Mouse (Mus musculus): ENCODE data around the gene 2700097O09Rik. TPM values are rescaled to one million over a fixed set of nuclear protein-coding genes. Genes with fewer than 3 reads are reported as not detected.

Gene 2700097O09Rik
- polyA plus RNA-seq, 1 experiment from 2014 or later, result 14.6 TPM

- 83% methylated on average over 6 of the region's 6 CpGs for WGBS
- no peak overlapping the region for H3K4me2 ChIP-seq (replicated peaks; ENCODE audit: low read depth, low read length)
- TF ChIP-seq EP300 (IDR thresholded peaks at IDR 0.05) (no peak), CTCF (IDR thresholded peaks at IDR 0.05) (no peak)
- H3K4me3 ChIP-seq (ENCODE audit: low read depth, low read length), result no peak overlapping the region
- no peaks in the 10 kb centered on the region for H3K4me1 ChIP-seq (ENCODE audit: insufficient read depth, low read depth, low read length)
- no peak overlapping the region for H3K9ac ChIP-seq (replicated peaks; ENCODE audit: low read depth)
- H3K27ac ChIP-seq (ENCODE audit: low read length), result no peak overlapping the region
- no peaks in the 10 kb centered on the region for H3K27me3 ChIP-seq (replicated peaks; ENCODE audit: insufficient read depth, low read length)
- H3K9me3 ChIP-seq (ENCODE audit: low read length), result no peaks in the 10 kb centered on the region
- no peaks in the 10 kb centered on the region for H3K36me3 ChIP-seq (ENCODE audit: insufficient read depth, low read length)
- ATAC-seq (no peak), DNase-seq (ENCODE audit: low spot score) (no peak)
Measured at GRCm38 (mm10) chr12:54996979-54997474, 82.9 kb downstream of the 2700097O09Rik start.

- 54% methylated on average over 3 of the region's 3 CpGs for WGBS
- TF ChIP-seq EP300 (IDR thresholded peaks at IDR 0.05) (no peak), CTCF (IDR thresholded peaks at IDR 0.05) (no peak)
- Histone ChIP-seq H3K9me3 (ENCODE audit: low read length) (no peaks in the 10 kb centered on the region), H3K36me3 (ENCODE audit: insufficient read depth, low read length) (no peaks in the 10 kb centered on the region), H3K4me3 (ENCODE audit: low read depth, low read length) (no peak overlapping the region), H3K9ac (replicated peaks; ENCODE audit: low read depth) (no peak overlapping the region), H3K4me1 (ENCODE audit: insufficient read depth, low read depth, low read length) (no peaks in the 10 kb centered on the region), H3K27ac (ENCODE audit: low read length) (no peak overlapping the region), H3K4me2 (replicated peaks; ENCODE audit: low read depth, low read length) (no peak overlapping the region), H3K27me3 (replicated peaks; ENCODE audit: insufficient read depth, low read length) (no peaks in the 10 kb centered on the region)
- DNase-seq (ENCODE audit: low spot score) (peak; percentile 19), ATAC-seq (no peak)
Measured at GRCm38 (mm10) chr12:54995965-54996364, 83.9 kb downstream of the 2700097O09Rik start.

Other genes starting within 250 kb of the 2700097O09Rik start
- 122 and 129 TPM in 2 replicates for gene Cfl2, start 217.2 kb downstream of the 2700097O09Rik start, polyA plus RNA-seq (2015; fragmentation: Nextera tagmentation; extraction: Ambion mirVana)
- not detected in 2 replicates for gene Gm20403, start 93.6 kb downstream of the 2700097O09Rik start, polyA plus RNA-seq (2015; fragmentation: Nextera tagmentation; extraction: Ambion mirVana)
- 17.5 and 20.7 TPM in 2 replicates for gene Baz1a, start 65.8 kb downstream of the 2700097O09Rik start, polyA plus RNA-seq (2015; fragmentation: Nextera tagmentation; extraction: Ambion mirVana)
- 124 and 130 TPM in 2 replicates for gene Srp54a, start 152 bp upstream of the 2700097O09Rik start, polyA plus RNA-seq (2015; fragmentation: Nextera tagmentation; extraction: Ambion mirVana)
- gene Fam177a, start 44.4 kb upstream of the 2700097O09Rik start, polyA plus RNA-seq (2015; fragmentation: Nextera tagmentation; extraction: Ambion mirVana), result 53.0 and 56.1 TPM in 2 replicates
- 41.1 and 47.5 TPM in 2 replicates for gene Srp54b, start 75.0 kb upstream of the 2700097O09Rik start, polyA plus RNA-seq (2015; fragmentation: Nextera tagmentation; extraction: Ambion mirVana)
- gene 1700047I17Rik2, start 119.5 kb upstream of the 2700097O09Rik start, polyA plus RNA-seq (2015; fragmentation: Nextera tagmentation; extraction: Ambion mirVana), result not detected in 2 replicates
- 52.8 and 57.9 TPM in 2 replicates for gene Srp54c, start 150.1 kb upstream of the 2700097O09Rik start, polyA plus RNA-seq (2015; fragmentation: Nextera tagmentation; extraction: Ambion mirVana)
- gene 1110008L16Rik, start 219.5 kb upstream of the 2700097O09Rik start, polyA plus RNA-seq (2015; fragmentation: Nextera tagmentation; extraction: Ambion mirVana), result 8.1 and 9.2 TPM in 2 replicates
- 7.6 and 8.2 TPM in 2 replicates for gene Ppp2r3c, start 222.9 kb upstream of the 2700097O09Rik start, polyA plus RNA-seq (2015; fragmentation: Nextera tagmentation; extraction: Ambion mirVana)

All from lung, postnatal 0 days (tissue).